Mouse (Mus musculus) duodenum, adult 2 months (tissue): ENCODE data around the gene Cep131. TPM values are rescaled to one million over a fixed set of nuclear protein-coding genes. Genes with fewer than 3 reads are reported as not detected.

Experiments
- polyA plus RNA-seq: library from polyadenylated mRNA; depleted of rRNA; stranded (reverse); fragments of >200 nt; gene quantifications from 2 replicates; pipeline ENCODE4 v1.2.3, GENCODE M21; 2012; ENCODE audit warnings: low replicate concordance; rRNA removed

Gene Cep131
- polyA plus RNA-seq: 1.7 and 2.4 TPM in 2 replicates

DNA sequence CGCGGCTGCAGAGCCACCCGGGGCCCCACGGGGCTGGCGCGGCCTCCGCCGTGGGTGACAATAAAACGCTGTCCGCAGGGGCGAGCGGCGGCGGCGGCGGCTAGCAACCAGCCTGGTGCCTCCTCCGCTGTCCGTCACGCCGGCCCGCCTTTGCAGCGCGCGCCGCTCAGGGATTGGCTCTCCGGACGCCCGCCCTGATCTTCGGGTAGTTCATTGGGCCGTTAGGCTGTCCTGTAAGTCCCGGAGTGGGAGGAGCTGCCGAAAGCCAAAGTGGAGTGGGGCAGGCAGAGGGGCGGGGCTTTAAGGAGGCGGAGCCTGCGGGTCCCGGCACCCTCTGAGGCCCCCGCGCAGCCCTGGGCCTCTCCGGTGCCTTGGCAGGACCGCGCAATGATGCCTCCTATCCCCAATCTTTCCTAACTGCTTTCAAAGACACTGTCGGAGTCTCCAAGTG is at the start of gene Cep131:
Cep131 (minus strand) TSS at position 126 of the 451 bp plus-strand sequence.

DNA sequence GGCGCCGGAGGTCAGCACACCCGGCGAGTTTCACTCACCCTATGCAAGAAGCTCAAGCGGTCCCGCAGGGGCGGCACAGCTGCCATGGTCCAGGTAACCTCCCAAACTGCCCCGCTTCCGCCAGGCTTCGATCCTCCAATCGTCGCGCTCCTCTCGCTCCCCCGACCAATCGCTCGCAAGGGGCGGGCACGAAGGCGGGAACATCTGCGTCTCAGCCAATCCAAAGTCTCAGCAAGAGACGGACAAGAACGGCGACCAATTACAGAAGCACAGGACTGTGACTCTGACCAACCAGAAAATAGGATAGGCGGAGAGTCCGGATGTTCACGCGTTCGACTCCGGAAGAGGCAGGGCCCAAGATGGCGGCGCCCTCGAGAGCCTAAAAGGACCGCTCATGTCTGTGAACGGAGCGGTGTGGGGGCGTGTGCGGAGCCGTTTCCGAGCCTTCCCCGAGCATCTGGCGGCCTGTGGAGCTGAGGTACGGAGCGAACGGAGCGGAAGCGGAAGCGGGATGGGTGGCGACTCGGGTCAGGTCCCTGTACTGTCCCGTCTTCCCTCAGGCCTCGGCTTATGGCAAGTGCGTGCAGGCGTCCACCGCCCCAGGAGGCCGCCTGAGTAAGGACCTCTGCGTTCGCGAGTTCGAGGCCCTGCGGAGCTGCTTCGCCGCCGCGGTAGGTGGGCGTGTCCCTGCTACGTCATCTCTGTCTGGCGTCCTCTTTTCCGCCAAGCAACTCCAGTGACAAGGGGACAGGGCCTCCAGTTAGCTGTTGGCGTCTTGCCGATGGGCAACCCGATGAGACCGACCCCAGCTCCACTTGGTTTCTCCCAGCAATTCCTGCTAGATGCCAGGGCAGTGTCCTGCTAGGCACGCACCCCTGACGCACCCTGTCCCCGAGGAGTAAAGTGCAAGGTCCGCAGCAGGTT is 12.2 kb upstream of the Cep131 start, which contains the start of the genes Tepsin and Ndufaf8:
Tepsin (minus strand) TSS at position 144 of the 924 bp plus-strand sequence.
Ndufaf8 (plus strand) TSS at position 341 of the 924 bp plus-strand sequence.

DNA sequence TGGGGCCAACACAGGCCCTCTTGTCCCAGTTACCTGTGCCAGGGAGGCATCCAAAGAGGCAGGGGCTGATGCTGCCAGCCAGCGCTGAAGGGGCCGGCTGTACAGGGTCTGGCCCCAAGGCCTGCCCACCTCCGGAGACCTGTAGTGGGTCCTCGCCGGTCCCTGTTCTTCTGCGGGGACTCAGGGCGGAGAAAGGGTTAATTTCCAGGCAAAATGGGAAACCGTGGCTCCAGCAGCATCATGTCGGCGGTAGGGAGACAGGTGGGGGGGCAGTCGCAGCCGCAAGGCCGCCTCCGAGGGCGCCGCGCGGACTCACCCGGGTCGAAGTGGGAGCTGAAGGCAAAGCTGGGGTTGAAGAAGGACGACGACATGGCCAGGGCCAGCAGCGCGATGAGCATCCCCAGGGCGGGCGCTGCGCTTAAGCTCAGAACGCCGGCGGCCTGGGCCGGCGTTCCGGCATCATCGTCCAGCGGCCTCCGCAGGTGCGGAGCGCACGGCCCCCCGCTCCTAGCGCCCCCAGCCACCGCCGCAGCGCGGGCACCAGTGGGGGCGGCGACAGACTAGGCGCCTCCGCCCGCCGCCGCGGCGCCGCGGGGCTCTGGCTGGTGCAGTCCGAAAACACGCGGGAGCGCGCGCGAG is 40.0 kb downstream of the Cep131 start, which contains the start of gene Aatk:
Aatk (minus strand) TSS at position 615 of the 639 bp plus-strand sequence.

Other genes starting within 250 kb of the Cep131 start
- 93.0 and 198 TPM in 2 replicates for gene Chmp6, start 173.4 kb downstream of the Cep131 start, polyA plus RNA-seq
- 9.7 and 21.2 TPM in 2 replicates for gene Baiap2, start 144.1 kb downstream of the Cep131 start, polyA plus RNA-seq
- gene Aatk, start 39.7 kb downstream of the Cep131 start, polyA plus RNA-seq: 6.0 and 7.4 TPM in 2 replicates
- gene Tepsin, start 11.9 kb upstream of the Cep131 start, polyA plus RNA-seq: 75.8 and 104 TPM in 2 replicates
- 78.0 and 94.4 TPM in 2 replicates for gene Ndufaf8, start 12.1 kb upstream of the Cep131 start, polyA plus RNA-seq
- 59.9 and 76.0 TPM in 2 replicates for gene Slc38a10, start 64.5 kb upstream of the Cep131 start, polyA plus RNA-seq
- gene Bahcc1, start 146.1 kb upstream of the Cep131 start, polyA plus RNA-seq: 11.2 and 12.3 TPM in 2 replicates